Mouse (Mus musculus) myocyte (in vitro differentiated cells): Measurements from ENCODE around the gene Cd200.

Experiments
- CEBPB ChIP-seq: IDR thresholded peaks from 2 replicates; pipeline ENCODE4 v1.6.1; 2011; ENCODE audit warnings: mild to moderate bottlenecking, moderate library complexity; ENCODE audit not compliant: poor library complexity, insufficient read depth, severe bottlenecking
- E2F4 ChIP-seq: IDR thresholded peaks from one replicate; pipeline ENCODE4 v1.6.1; 2011; ENCODE audit warnings: mild to moderate bottlenecking, control low read depth, moderate library complexity; ENCODE audit not compliant: insufficient read depth
- MAX ChIP-seq: IDR thresholded peaks from one replicate; pipeline ENCODE4 v1.6.1; 2011; ENCODE audit warnings: low read depth, mild to moderate bottlenecking, control low read depth
- MYOD1 ChIP-seq, 3 experiments: IDR thresholded peaks; one replicate each; pipeline ENCODE4 v1.6.1; 2011; ENCODE audit warnings: control low read depth in 2 of 3, low read depth in 2 of 3, mild to moderate bottlenecking in 2 of 3, moderate library complexity in 1 of 3; ENCODE audit not compliant: insufficient read length in 2 of 3, control insufficient read depth in 1 of 3
- MYOG ChIP-seq, 3 experiments: IDR thresholded peaks; one replicate each; pipeline ENCODE4 v1.6.1; 2011; ENCODE audit warnings: control low read depth in 2 of 3, low read depth in 2 of 3, mild to moderate bottlenecking in 2 of 3; ENCODE audit not compliant: insufficient read length in 2 of 3, control insufficient read depth in 1 of 3, insufficient read depth in 1 of 3
- POLR2A ChIP-seq: IDR thresholded peaks from one replicate; pipeline ENCODE4 v1.6.1; 2011; ENCODE audit warnings: low read depth, mild to moderate bottlenecking, control low read depth, moderate library complexity; ENCODE audit not compliant: insufficient read length
- POLR2AphosphoS2 ChIP-seq: IDR thresholded peaks from one replicate; pipeline ENCODE4 v1.6.1; 2011; ENCODE audit warnings: low read depth, control low read depth; ENCODE audit not compliant: insufficient read length
- REST ChIP-seq: IDR thresholded peaks from one replicate; pipeline ENCODE4 v1.6.1; 2011; ENCODE audit warnings: mild to moderate bottlenecking, control low read depth, moderate library complexity; ENCODE audit not compliant: insufficient read depth, insufficient read length
- SRF ChIP-seq: IDR thresholded peaks from one replicate; pipeline ENCODE4 v1.6.1; 2011; ENCODE audit warnings: low read depth; ENCODE audit not compliant: control insufficient read depth, insufficient read length
- TCF12 ChIP-seq: IDR thresholded peaks from one replicate; pipeline ENCODE4 v1.6.1; 2011; ENCODE audit warnings: mild to moderate bottlenecking, control low read depth; ENCODE audit not compliant: poor library complexity, insufficient read depth, severe bottlenecking
- TCF3 ChIP-seq: IDR thresholded peaks from one replicate; pipeline ENCODE4 v1.6.1; 2011; ENCODE audit warnings: low read depth, control low read depth; ENCODE audit not compliant: insufficient read length
- USF1 ChIP-seq: IDR thresholded peaks from one replicate; pipeline ENCODE4 v1.6.1; 2011; ENCODE audit warnings: low read depth, mild to moderate bottlenecking, control low read depth, moderate library complexity

GRCm38 (mm10) chr16:45344879-45345278 is 64.0 kb downstream of the Cd200 start:
- TF ChIP-seq MYOG (IDR thresholded peaks at IDR 0.05; ENCODE audit: control insufficient read depth in 1 of 3, insufficient read depth in 1 of 3, insufficient read length in 2 of 3, low read depth in 2 of 3) (no peak), POLR2A (no peak), MAX (no peak), MYOD1 (IDR thresholded peaks at IDR 0.05; ENCODE audit: control insufficient read depth in 1 of 3, insufficient read length in 2 of 3, low read depth in 2 of 3) (no peak), USF1 (no peak), TCF3 (no peak), E2F4 (no peak), TCF12 (no peak), POLR2AphosphoS2 (no peak), CEBPB (no peak), REST (no peak), SRF (no peak)
